Mouse (Mus musculus) neutrophil, adult 5-6 weeks (primary cell): ENCODE data around the gene Vmn1r38. TPM values are rescaled to one million over a fixed set of nuclear protein-coding genes. Genes with fewer than 3 reads are reported as not detected.
"Not testable (repeated sequence)": the region's sequence is repeated elsewhere in the genome, so short reads cannot be mapped to it uniquely, and the experiment has no call there.

Source experiments
- ATAC-seq: fragments of 151-379, 151-347 bp; 2 replicates; pipeline ENCODE4 v1.8.0; 2017; ENCODE audit warnings: mild to moderate bottlenecking, moderate TSS enrichment; ENCODE audit not compliant: insufficient number of reproducible peaks, poor library complexity, low FRiP score, severe bottlenecking; ENCODE audit errors: extremely low read depth
- total RNA-seq: library from RNA; stranded (forward); fragments of 200-1000 nt; gene quantifications from 2 replicates; pipeline ENCODE4 v1.2.3, GENCODE M21; 2017

The Vmn1r38 gene
- total RNA-seq, result not detected in 2 replicates

GRCm38 (mm10) chr6:66782527-66782926 is at the start of gene Vmn1r38:
Gene Vmn1r38 (minus strand): TSS chr6:66782627.
- ATAC-seq, result not testable (repeated sequence)

- ATAC-seq, result no peak
Measured at GRCm38 (mm10) chr6:66810509-66810908, 28.1 kb upstream of the Vmn1r38 start, which contains the start of gene Vmn1r39. Gene Vmn1r39 (minus strand): TSS chr6:66810609.

GRCm38 (mm10) chr6:66806311-66806710 is 23.9 kb upstream of the Vmn1r38 start:
- no peak for ATAC-seq

- ATAC-seq, result no peak
Measured at GRCm38 (mm10) chr6:66805713-66806112, 23.3 kb upstream of the Vmn1r38 start.

GRCm38 (mm10) chr6:66729082-66729481 is 53.3 kb downstream of the Vmn1r38 start, which contains the start of gene Vmn1r37:
Gene Vmn1r37 (plus strand): TSS chr6:66729382.
- not testable (repeated sequence) for ATAC-seq

Other genes with a start within 250 kb of the Vmn1r38 start
- 7.0 and 14.5 TPM in 2 replicates for gene Mad2l1, start 247.2 kb downstream of the Vmn1r38 start, total RNA-seq
- gene Vmn1r32, start 222.5 kb downstream of the Vmn1r38 start, total RNA-seq, result not detected in 2 replicates
- gene Vmn1r33, start 164.3 kb downstream of the Vmn1r38 start, total RNA-seq, result 0.23 TPM in 1 of 2 replicates, not detected in the other
- not detected in 2 replicates for gene Vmn1r34, start 138.7 kb downstream of the Vmn1r38 start, total RNA-seq
- not detected in 2 replicates for gene Vmn1r35, start 96.7 kb downstream of the Vmn1r38 start, total RNA-seq
- gene Vmn1r36, start 63.5 kb downstream of the Vmn1r38 start, total RNA-seq, result not detected in 2 replicates
- not detected in 2 replicates for gene Vmn1r37, start 53.2 kb downstream of the Vmn1r38 start, total RNA-seq
- gene Vmn1r39, start 28.0 kb upstream of the Vmn1r38 start, total RNA-seq, result not detected in 2 replicates
- 30.7 and 49.5 TPM in 2 replicates for gene Gng12, start 113.8 kb upstream of the Vmn1r38 start, total RNA-seq